Mouse (Mus musculus): ENCODE data around the gene Zbtb32.
A peak's percentile ranks its signal among the peaks of the same experiment; 100 is the strongest.

Zbtb32 gene

DNA sequence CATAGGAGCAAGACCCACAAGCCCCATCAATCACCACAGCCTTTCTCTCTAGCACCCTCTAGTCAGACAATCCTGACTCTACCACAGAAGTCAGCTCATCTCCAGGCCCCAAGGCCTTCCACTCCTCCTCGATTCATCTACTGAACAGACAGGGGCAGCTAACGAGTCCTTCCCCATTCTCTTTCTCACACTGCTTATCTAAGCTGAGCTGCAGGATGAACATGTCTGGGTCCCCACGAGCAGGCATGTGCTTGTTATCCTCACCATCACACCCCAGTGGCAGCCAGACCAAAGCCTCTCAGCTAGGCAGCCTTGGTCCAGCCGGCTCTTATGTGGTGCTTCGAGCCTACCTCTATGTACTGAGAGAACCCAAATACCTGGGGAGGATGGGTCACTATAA is 26.3 kb downstream of the Zbtb32 start:
- no peak for DNase-seq (ENCODE audit: extremely low spot score, low read depth, low spot score)

DNA sequence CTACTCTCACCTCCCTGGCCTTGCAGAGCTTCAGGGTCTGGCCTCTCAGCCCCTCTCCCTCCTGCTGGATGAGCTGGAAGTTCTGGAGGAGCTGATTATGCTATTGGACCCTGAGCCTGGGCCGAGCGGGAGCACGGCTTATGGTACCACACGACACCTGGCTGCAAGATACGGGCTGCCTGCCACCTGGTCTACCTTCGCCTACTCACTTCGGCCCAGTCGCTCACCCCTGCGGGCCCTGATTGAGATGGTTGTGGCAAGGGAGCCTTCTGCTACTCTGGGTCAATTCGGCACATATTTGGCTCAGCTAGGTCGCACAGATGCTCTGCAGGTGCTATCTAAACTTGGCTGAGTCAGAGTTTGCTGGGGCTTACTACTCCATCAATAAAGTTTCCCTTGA is 31.2 kb downstream of the Zbtb32 start:
- DNase-seq (ENCODE audit: extremely low spot score, low read depth, low spot score), result no peak

DNA sequence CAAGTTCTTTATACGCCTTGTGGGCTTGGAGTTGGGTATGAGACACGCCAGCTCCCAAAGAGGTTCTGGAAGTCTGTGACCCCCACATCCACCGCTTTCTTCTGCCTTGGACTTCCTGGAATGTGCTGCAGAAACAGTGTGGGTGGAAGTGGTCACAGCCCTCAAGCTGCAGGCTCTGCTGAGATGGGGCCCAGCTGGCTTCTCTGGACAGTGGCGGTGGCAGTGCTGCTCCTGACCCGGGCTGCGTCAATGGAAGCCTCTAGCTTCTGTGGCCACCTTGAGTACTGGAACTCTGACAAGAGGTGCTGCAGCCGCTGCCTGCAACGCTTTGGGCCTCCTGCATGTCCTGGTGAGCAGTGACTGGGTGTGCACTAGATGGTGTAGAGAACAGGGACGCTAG is 32.7 kb downstream of the Zbtb32 start:
- DNase-seq (ENCODE audit: extremely low spot score, low read depth, low spot score), result no peak

DNA sequence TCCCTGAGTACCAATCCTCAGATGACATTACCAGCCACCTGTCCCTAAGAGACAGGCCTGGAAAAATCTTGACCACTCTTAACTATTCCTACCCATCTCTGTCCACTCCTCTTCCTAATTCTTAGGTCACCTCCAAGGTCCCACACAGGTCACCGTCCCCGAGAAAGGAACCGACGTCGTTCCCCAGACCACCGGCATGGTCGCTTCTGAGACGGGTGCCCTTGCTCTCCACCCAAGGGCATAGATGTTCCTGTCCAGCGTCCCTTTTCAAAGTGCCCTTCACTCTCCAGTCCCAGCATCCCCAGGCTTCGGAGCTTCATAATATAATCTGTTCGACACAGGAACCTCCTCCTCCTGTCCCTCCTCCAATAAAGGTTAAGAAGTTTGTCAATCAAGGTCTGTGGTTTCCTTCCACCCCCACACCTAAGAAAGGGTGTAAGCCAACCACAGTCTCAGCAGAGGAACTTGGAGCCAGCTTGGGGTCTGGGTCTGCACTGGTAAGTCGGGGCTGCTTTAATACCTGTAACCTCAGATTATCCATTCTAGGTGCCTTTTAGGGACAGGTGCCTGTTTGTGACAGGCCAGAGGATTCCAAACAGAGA is 33.6 kb downstream of the Zbtb32 start, which contains the start of gene Igflr1:
TSS of gene Igflr1 (plus strand) at position 458 of the 602 bp plus-strand sequence.
- no peak for DNase-seq (ENCODE audit: extremely low spot score, low read depth, low spot score)

DNA sequence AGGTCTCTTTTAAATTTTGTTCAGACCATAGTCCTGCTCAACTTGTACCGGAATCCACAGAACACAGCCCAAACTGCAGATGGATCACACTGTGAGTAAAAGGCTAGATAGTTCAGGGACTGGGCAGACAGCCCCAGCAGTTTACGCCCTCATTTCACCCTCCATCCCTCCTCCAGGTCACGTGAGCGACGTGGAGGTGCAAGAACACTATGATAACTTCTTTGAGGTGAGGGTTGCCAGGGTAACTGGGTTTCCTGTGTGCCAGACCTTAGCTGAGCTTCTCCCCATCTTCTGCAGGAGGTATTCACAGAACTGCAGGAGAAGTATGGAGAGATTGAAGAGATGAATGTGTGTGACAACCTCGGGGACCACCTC is 34.8 kb downstream of the Zbtb32 start:
- DNase-seq (ENCODE audit: extremely low spot score, low read depth, low spot score), result no peak

DNA sequence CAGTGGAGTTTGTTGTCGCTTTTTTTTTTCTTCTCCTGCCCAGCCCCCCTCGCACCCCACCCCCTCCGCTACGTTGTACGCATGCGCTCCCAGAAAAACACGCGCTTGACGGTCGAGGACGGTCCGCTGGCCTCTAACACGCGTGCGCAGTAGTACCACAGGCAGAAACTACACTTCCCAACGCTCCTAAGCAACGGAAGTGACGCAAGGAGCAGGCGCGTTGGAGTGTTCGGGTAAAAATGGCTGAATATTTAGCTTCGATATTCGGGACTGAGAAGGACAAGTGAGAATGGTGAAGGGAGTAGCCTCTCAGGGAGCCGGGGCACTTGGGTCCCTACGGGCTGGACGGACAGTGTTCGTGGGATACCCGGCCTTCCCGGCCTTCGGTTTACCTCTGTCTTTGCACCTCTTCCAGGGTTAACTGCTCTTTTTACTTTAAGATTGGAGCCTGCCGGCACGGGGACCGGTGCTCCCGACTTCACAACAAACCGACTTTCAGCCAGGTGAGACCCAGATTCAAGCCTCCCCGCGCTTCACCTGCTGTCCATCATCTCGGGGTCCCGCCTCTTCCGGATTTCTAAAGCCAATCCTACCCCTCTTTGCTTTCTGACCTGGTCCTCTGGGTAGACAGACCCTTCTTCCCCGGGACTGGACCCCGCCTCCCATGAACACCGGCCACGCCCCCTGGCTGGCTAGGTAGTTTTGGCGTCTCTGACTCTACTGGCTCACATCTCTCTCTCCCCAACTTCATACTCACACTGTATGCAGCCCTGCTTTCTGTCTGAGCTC is 35.4 kb downstream of the Zbtb32 start, which contains the start of the genes U2af1l4, Gm49396 and Psenen:
TSS of gene U2af1l4 (plus strand) at position 185 of the 789 bp plus-strand sequence.
TSS of gene Gm49396 (plus strand) at position 228 of the 789 bp plus-strand sequence.
TSS of gene Psenen (minus strand) at position 511 of the 789 bp plus-strand sequence.
- DNase-seq (ENCODE audit: extremely low spot score, low read depth, low spot score), result peak; percentile 93

DNA sequence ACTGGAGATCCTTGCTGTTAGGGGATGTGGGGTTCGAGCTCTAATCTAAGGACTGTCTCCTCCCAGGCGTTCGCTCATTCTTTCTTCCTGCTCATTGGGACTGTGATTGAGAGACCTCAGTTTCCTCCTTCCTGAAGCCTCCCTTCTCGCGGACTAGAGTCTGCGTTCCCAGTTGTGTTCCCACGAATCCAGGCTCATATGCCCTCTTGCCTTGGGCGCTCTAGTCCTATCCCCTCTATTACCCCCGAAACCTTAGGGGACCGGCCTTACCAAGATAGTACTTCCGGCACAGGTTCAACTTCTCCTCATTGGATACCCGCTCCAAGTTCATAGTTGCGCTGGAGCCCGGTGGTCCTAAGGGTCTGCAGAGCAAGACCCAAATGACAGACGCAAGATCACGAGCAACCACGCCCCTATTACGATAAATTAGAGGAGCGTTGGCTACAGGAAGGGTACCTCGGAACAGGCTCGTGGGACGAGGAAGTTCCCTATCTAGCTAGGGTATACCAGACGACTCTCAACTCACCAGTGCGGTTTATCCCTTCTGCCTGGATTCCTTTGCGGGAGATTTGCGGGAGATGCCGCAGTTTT is 36.1 kb downstream of the Zbtb32 start:
- DNase-seq (ENCODE audit: extremely low spot score, low read depth, low spot score), result no peak

DNA sequence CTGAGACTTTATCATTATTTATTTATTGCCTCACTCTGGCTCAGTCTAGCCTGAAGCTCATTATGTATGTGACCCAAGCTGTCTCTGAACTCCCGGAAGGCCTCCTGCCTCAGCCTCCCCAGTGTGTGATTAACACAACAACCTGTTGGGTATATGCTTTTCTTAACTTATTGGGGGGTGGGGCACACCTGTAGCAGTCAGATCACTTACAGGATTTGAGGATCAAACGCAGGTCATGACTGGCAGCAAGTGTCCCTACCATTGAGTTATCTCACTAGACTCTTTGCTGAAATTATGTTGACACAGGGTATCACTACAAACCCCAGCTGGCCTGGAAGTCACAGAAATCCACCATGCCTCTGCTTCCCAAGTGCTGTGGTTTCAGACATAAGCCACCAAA is 38.4 kb downstream of the Zbtb32 start:
- DNase-seq (ENCODE audit: extremely low spot score, low read depth, low spot score), result no peak

DNA sequence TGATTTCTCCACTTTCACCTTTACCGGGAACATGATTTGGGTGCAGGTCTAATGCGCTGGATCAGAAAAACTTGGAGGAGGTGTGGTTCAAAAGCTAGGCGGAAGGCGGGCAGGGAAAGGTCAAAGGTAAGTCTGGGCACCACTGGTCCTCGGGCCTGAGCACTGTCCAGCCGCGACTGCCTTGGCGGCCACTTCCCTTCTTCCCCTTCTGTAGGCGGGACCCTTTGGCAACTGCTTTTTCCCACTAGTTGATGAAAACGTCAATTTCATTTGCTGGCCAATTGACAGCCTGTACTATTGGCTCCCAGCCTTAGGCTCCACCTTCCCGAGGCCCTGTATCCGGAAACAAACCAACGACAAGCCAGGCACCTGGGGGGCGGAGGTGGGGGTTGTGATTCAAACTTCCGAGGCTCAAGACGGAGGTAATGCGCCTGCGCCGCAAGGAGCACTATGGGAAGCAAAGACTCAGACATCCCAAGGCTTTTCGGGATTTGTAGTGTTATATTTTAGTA is 39.2 kb downstream of the Zbtb32 start, which contains the start of gene Lin37:
TSS of gene Lin37 (minus strand) at position 396 of the 512 bp plus-strand sequence.
- peak; percentile 86 for DNase-seq (ENCODE audit: extremely low spot score, low read depth, low spot score)

DNA sequence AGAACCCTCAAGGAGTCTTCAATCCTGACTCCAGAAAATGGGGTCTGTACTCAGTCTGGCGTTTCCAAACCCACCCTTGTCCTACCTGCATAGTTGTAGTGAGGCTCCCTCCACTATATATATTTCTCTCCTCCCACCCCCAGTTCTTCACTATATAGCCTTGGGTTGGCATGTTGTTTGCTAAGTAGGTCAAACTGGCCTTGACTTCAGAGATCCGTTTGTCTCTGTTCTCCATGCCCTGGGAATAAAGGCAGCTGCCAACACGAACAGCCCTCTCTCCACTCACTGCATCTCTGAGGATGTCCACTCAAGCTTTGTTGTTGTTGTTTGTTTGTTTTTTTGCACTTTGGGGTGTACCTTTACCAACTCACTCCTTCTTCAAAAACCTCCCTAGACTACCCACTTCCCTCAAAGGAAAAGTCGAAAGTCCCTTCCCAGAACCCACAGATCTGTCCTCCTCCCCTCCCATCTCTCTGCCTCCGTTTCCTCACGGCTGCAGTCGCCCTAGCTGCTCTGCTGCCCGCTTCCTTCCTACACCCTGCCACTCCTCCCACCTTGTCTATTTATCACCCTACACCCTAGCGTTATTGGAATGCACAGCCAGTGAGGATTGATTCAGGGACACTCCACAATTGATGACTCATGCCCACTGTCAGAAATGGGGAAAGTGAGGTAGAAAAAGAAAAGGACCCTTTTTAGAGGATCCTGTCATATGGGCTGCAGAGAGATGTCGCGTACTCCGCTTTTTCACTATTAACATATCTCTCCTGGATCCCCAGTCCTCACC is 39.9 kb downstream of the Zbtb32 start:
- DNase-seq (ENCODE audit: extremely low spot score, low read depth, low spot score), result no peak

DNA sequence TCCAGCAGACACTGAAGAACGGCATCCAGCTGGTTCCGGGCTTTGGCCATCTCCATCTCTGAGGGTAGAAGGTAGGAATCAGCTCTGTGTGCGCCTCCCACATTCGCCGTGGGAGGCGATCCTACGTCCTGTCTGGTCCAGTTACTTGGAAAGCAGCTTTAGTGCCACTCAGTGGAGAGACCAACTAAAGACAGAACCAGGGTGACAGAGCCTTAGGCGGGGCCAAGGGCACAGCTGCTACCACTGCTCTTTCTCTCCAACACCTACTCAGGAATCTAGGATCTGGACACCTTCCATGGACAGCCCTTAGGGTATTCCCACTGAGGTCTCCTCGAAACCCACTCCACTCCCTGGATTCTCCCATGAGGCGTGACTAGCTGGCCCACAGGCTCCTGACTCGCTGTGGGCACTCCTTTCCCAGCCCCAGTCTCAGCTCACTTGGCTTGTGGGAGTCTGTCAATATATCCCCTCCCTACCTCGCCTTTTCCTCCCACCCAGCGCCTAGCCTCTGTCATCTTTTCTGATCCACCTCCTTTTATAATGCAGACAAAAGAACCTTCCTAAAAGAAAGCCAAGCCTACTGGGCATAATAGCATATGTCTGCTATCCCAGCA is 40.7 kb downstream of the Zbtb32 start:
- no peak for DNase-seq (ENCODE audit: extremely low spot score, low read depth, low spot score)

DNA sequence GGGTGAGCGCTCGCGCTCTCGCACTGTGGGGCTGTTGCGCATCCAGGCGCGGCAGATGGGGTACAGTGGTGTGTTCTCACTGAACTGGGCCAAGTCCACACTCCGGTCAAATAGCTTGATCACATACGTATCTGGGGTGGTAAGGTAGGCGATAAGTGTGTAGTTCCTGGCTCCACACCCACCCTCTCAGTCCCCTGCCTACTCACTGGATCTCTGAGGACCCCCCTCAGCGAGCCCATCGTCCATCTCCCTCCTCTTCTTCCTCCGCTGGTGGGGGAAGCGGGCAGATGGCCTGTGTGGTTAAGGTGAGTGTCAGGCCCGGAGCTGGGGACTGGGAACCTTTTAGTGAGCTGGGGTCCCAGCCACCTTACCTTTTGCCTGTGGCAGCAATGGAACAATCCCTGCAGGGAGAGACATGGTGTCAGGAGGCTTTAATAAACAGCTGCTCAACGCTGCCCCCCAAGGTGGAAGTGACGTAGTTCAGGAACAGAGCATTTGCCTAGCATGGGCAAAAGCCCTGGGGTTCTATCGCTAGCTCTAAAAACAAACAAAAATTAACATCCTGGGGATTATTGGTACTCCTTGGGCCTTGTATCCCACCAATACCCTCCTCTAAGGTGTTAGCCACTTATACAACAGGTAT is 41.7 kb downstream of the Zbtb32 start:
- no peak for DNase-seq (ENCODE audit: extremely low spot score, low read depth, low spot score)

DNA sequence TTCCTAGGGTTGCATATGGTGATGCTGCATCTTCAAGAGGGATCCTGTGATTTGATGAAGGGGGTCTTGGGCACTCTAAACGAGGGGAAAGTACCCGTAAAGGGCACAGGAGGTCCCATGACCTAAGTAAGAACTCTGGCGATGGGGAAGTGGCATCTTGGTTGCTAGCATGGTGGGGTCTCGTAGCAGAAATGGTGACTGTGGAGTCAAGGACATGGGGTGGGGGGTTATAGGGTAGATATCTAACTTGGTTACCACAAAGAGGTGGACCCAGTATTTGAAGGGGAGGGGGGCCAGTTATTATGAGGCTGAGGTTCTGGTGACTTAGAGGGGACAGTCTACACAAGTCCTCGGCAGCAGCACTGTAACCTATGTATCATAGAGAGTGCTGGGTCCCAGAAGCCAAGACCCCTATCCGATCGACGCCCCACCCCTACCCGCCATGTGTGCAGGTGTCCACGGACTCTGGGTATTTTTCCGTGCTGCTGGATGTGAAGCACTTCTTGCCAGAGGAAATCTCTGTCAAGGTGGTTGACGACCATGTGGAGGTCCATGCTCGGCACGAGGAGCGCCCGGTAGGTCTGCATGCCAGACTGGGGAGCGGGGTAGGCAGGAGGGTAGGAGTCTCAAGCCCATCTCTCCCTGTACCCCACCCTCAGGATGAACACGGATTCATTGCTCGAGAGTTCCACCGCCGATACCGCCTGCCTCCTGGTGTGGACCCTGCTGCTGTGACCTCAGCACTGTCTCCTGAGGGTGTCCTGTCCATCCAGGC is 44.7 kb downstream of the Zbtb32 start:
- DNase-seq (ENCODE audit: extremely low spot score, low read depth, low spot score), result no peak

DNA sequence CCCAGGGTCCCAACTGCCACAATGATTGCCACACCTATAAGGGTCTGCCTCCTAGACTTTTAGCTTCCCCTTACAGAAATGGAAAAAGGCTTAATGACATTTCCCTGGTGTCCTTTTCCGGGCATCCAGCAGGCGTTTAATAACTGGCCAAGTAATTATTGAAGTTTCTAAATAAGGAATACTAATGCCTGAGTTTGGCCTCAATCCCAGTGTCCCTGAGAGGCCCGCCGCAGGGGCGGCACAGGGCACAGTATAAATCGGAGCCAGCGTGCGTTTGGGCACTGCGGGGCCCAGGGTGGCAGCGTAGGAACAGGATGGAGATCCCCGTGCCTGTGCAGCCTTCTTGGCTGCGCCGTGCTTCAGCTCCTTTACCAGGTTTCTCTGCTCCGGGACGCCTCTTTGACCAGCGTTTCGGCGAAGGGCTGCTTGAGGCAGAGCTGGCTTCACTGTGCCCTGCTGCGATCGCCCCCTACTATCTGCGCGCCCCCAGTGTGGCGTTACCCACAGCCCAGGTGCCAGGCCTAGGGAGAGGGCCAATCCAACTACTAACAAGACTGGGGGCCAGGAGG is 45.6 kb downstream of the Zbtb32 start:
- no peak for DNase-seq (ENCODE audit: extremely low spot score, low read depth, low spot score)

DNA sequence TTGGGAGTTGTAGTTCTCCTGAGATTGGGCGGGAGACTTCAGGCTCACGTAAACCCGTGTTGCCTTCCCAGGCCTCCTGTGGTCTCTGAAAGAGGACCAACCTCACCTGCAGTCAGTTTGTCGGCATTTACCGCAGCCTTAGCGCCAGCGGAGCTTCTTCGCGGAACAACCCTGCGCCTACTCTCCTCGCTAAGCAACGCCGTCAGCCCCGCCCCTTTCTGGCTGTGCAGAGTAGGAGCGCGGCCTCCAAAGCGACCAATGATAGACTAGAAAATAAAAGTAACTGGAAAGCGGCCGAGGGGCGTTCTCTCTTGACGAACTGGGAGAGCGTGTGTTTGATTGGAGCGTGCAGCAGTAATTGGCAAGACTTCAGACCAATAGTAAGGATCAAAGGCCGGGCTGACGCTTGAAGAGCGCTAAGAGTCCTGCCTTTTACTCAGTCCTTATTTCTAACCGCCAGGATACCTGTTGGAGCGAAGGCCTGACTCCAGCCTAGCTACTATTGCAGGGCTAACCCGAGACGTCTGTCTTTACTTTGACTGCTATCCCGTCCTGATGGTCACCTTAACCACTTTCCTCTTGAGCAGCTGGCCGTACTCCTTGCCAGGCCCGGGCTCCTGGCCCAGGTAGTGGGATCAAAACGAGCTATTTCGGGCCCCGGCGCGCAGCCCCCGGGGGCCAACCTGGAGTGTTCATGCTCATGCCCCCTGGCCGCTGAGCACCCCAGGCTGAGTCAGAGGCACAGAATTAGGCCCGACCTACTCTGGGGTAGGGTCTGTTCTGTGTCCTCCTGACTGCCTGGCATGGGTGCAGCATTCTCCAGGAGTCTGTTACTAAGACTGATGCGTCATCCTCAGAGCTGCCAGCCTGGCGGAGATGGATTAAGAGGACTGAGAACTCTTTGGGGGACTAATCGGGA is 46.3 kb downstream of the Zbtb32 start, which contains the start of the genes Hspb6 and Proser3:
TSS of gene Hspb6 (plus strand) at position 77 of the 919 bp plus-strand sequence.
TSS of gene Proser3 (minus strand) at position 198 of the 919 bp plus-strand sequence.
- peak; percentile 94 for DNase-seq (ENCODE audit: extremely low spot score, low read depth, low spot score)

DNA sequence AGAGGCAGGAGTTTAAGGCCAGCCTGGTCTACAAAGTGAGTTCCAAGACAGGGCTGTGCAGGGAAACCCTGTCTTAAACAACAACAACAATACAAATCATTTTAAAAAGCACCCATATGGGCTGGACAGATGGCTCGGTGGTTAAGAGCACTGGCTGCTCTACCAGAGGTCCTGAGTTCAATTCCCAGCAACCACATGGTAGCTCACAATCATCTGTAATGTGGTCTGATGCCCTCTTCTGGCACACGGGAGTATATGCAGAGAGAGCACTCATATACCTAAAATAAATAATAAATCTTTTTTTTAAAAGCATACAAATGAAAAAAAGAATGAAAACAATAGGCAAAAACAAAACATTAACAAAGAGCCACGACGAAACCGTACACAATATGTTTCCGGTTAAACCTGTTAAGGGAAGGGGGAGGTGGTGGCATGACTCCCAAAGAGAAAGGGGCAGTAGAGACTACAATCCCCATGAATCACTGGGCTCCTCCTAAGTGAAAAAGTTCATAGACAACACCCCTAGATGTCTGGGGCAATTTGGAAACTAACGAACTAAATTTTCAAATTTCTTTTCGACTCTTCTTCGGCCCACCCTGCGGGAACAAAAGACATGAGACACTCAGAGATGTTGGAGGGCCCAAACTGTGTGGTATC is 47.1 kb downstream of the Zbtb32 start:
- no peak for DNase-seq (ENCODE audit: extremely low spot score, low read depth, low spot score)

DNA sequence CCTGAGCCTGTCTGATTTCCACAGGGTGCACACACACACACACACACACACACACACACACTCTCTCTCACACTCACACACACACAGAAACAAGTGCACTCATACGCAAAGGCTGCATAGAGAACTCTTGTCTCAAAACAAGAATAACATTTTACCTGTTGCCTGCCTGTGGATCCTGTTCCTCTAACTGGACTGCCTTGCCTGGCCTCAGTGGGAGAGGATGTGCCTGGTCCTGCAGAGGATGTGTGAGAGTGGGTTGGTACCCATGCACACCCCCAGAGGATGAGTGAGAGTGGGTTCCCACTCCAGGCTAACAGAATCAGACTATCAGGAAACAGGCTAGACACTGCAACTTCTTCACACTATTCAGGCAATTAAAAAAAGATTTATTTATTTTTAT is 48.1 kb downstream of the Zbtb32 start:
- no peak for DNase-seq (ENCODE audit: extremely low spot score, low read depth, low spot score)

Measured in hindlimb bud, embryonic 11.5 days (tissue).